Mouse (Mus musculus) lung, postnatal 0 days (tissue): ENCODE results near the gene Vmn1r220. TPM values are rescaled to one million over a fixed set of nuclear protein-coding genes. Genes with fewer than 3 reads are reported as not detected.
A peak's percentile ranks its signal among the peaks of the same experiment; 100 is the strongest.
"Not testable (repeated sequence)": the region's sequence is repeated elsewhere in the genome, so short reads cannot be mapped to it uniquely, and the experiment has no call there.

Experiments used
- ATAC-seq: fragments of 200-750 bp; cut with Nextera tagmentation; 2 replicates; pipeline ENCODE4 v1.8.0; 2017; ENCODE audit warnings: moderate library complexity
- DNase-seq: peaks from one replicate; pipeline ENCODE4 v3.0.0-alpha.2; 2016; ENCODE audit warnings: low spot score
- H3K27ac ChIP-seq: fragments of 300-500 bp; sonication (generic); 2 replicates; pipeline ENCODE4 v1.5.1; 2014; ENCODE audit warnings: antibody characterized with exemption, mild to moderate bottlenecking, low read length, mixed read lengths
- H3K27me3 ChIP-seq: fragments of 300-500 bp; sonication (generic); replicated peaks from 2 replicates; pipeline ENCODE4 v1.6.1; 2014; ENCODE audit warnings: low read length, mixed read lengths; ENCODE audit not compliant: insufficient read depth
- H3K36me3 ChIP-seq: fragments of 300-500 bp; sonication (generic); 2 replicates; pipeline ENCODE4 v1.6.1; 2014; ENCODE audit warnings: low read length, mixed read lengths; ENCODE audit not compliant: insufficient read depth
- H3K4me1 ChIP-seq: fragments of 300-500 bp; sonication (generic); 2 replicates; pipeline ENCODE4 v1.6.1; 2014; ENCODE audit warnings: antibody characterized with exemption, low read depth, low read length, mixed read lengths; ENCODE audit not compliant: insufficient read depth
- H3K4me2 ChIP-seq: fragments of 300-500 bp; sonication (generic); replicated peaks from 2 replicates; pipeline ENCODE4 v1.6.1; 2014; ENCODE audit warnings: low read depth, mild to moderate bottlenecking, low read length, moderate library complexity, mixed read lengths
- H3K4me3 ChIP-seq: fragments of 300-500 bp; sonication (generic); 2 replicates; pipeline ENCODE4 v1.5.1; 2014; ENCODE audit warnings: low read depth, low read length
- H3K9ac ChIP-seq: fragments of 300-500 bp; sonication (generic); replicated peaks from 2 replicates; pipeline ENCODE4 v1.6.1; 2014; ENCODE audit warnings: low read depth, mild to moderate bottlenecking
- H3K9me3 ChIP-seq: fragments of 300-500 bp; sonication (generic); 2 replicates; pipeline ENCODE4 v1.6.1; 2016; ENCODE audit warnings: low read length, mixed read lengths
- CTCF ChIP-seq: IDR thresholded peaks from 2 replicates; pipeline ENCODE4 v1.5.1; 2016; ENCODE audit warnings: antibody characterized with exemption, mild to moderate bottlenecking
- EP300 ChIP-seq: IDR thresholded peaks from 2 replicates; pipeline ENCODE4 v1.6.1; 2016; ENCODE audit warnings: antibody characterized with exemption, mild to moderate bottlenecking, control low read depth
- WGBS: fragments of 180-500 bp; shearing (Covaris S2); extraction: QIAGEN DNeasy Blood & Tissue Kit; methylation state at CpG from one replicate; pipeline ENCODE4 v1.1.7; 2014; 5-methylcytosine and 5-hydroxymethylcytosine counted together
- polyA plus RNA-seq: library from polyadenylated mRNA; unstranded; fragments of >200 nt; fragmentation: Nextera tagmentation; extraction: Ambion mirVana; gene quantifications from 2 replicates; pipeline ENCODE4 v1.2.1, GENCODE M21; 2015

Vmn1r220 gene
- polyA plus RNA-seq = not detected in 2 replicates

- ATAC-seq = no peak
- Histone ChIP-seq H3K9me3 (no peaks in the 10 kb centered on the region), H3K27me3 (no peaks in the 10 kb centered on the region), H3K27ac (no peak within 1 kb of the TSS), H3K4me2 (no peak within 1 kb of the TSS), H3K4me1 (no peaks in the 10 kb centered on the region), H3K9ac (no peak within 1 kb of the TSS), H3K4me3 (no peak within 1 kb of the TSS), H3K36me3 (no peaks in the 10 kb centered on the region)
- 80% methylated on average over 2 of the region's 2 CpGs for WGBS
- TF ChIP-seq CTCF (no peak), EP300 (no peak)
- DNase-seq = no peak
These were observed at the start of gene Vmn1r220 for GRCm38 (mm10) chr13:23187875-23188274. Vmn1r220 (minus strand) TSS chr13:23187975.

- not testable (repeated sequence) for DNase-seq, H3K36me3 ChIP-seq, ATAC-seq, H3K4me2 ChIP-seq, H3K4me3 ChIP-seq, H3K27ac ChIP-seq, H3K4me1 ChIP-seq, H3K9me3 ChIP-seq, H3K9ac ChIP-seq, H3K27me3 ChIP-seq
These were observed 48.1 kb upstream of the Vmn1r220 start, which contains the start of gene Vmn1r222 for GRCm38 (mm10) chr13:23235847-23236246. Vmn1r222 (minus strand) TSS chr13:23235947.

GRCm38 (mm10) chr13:23213827-23214226, 26.1 kb upstream of the Vmn1r220 start, which contains the start of gene Vmn1r221:
Vmn1r221 (plus strand) TSS chr13:23214127.
- 83% methylated on average over 2 of the region's 2 CpGs for WGBS
- not testable (repeated sequence) for H3K4me1 ChIP-seq, H3K4me3 ChIP-seq, H3K4me2 ChIP-seq, ATAC-seq, DNase-seq, H3K9me3 ChIP-seq, H3K9ac ChIP-seq, H3K36me3 ChIP-seq, H3K27me3 ChIP-seq, H3K27ac ChIP-seq

GRCm38 (mm10) chr13:23203885-23204284, 16.1 kb upstream of the Vmn1r220 start:
- not testable (repeated sequence) for H3K4me1 ChIP-seq, H3K4me3 ChIP-seq, H3K9me3 ChIP-seq, DNase-seq, H3K9ac ChIP-seq, H3K27ac ChIP-seq, H3K27me3 ChIP-seq, ATAC-seq, H3K36me3 ChIP-seq, H3K4me2 ChIP-seq
- 72% methylated on average over 1 of the region's 1 CpGs for WGBS

GRCm38 (mm10) chr13:23166471-23166870, 21.3 kb downstream of the Vmn1r220 start:
- H3K4me3 ChIP-seq, H3K4me2 ChIP-seq, H3K27me3 ChIP-seq, H3K9me3 ChIP-seq, H3K4me1 ChIP-seq, H3K27ac ChIP-seq, H3K36me3 ChIP-seq, H3K9ac ChIP-seq: not testable (repeated sequence)
- 48% methylated on average over 4 of the region's 4 CpGs for WGBS
- DNase-seq (peak; percentile 57), ATAC-seq (peak; percentile 88)

GRCm38 (mm10) chr13:23159012-23159411, 28.8 kb downstream of the Vmn1r220 start, which contains the start of gene Vmn1r219:
Vmn1r219 (plus strand) TSS chr13:23159312.
- WGBS = 67% methylated on average over 4 of the region's 4 CpGs
- Histone ChIP-seq H3K4me1 (no peaks in the 10 kb centered on the region), H3K9ac (no peak within 1 kb of the TSS), H3K4me2 (no peak within 1 kb of the TSS), H3K27ac (no peak within 1 kb of the TSS), H3K27me3 (no peaks in the 10 kb centered on the region), H3K4me3 (no peak within 1 kb of the TSS), H3K36me3 (no peaks in the 10 kb centered on the region), H3K9me3 (no peaks in the 10 kb centered on the region)
- no peak for TF ChIP-seq CTCF
- no peak for TF ChIP-seq EP300
- no peak for DNase-seq
- ATAC-seq = no peak

GRCm38 (mm10) chr13:23157848-23158247, 29.9 kb downstream of the Vmn1r220 start:
- 68% methylated on average over 3 of the region's 3 CpGs for WGBS
- TF ChIP-seq EP300 = no peak
- TF ChIP-seq CTCF = no peak

More at GRCm38 (mm10) chr13:23157848-23158247, 29.9 kb downstream of the Vmn1r220 start:
- no peak overlapping the region for H3K4me2 ChIP-seq
- no peak overlapping the region for H3K27ac ChIP-seq
- H3K4me3 ChIP-seq = no peak overlapping the region
- DNase-seq (peak; percentile 6), ATAC-seq (no peak)
- no peaks in the 10 kb centered on the region for H3K36me3 ChIP-seq
- no peak overlapping the region for H3K9ac ChIP-seq
- H3K4me1 ChIP-seq = no peaks in the 10 kb centered on the region
- H3K27me3 ChIP-seq = no peaks in the 10 kb centered on the region
- H3K9me3 ChIP-seq = no peaks in the 10 kb centered on the region
